Mouse (Mus musculus): ENCODE measurements around the gene Rnf8.

Gene Rnf8

DNA sequence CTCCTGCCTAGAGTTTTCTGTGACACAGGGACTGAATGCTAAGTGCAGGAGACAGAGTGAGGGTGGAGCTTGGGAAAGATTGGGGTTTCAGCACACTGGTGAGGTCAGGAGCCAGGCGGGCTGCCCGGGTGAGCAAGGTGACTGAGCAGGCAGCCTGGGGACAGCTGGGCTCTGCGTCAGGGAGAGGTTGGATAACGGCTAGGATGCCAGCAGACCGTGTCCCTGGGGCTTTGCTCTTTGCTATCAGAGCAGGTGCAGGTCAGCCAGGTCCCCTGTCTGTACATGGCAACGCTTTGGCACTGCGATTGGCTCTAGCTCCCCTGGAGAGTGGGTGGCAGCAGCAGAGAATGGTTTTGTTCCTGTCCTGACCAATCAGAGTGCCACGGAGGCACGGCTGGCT is 12.7 kb downstream of the Rnf8 start:
- DNase-seq (ENCODE audit: low spot score in 2 of 2) = no peak

DNA sequence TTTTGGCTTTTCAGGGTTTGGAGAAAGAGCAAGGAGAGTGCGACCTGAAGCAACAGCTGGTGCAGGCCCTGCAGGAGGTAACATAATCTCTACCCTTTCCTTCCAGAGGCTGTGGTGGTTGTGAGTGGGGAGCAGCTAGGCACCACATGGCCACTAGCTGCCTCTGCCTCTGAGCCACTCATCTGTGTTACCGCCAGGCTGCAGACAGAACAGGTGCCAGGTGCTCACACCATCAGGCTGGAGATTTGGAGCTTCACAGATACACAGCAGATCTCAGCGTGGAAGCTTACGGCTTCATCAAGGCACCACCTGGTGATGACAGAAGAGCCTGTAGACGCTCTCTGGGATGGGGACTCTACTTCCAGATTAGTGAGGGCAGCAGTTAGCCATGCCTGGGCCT is 14.4 kb downstream of the Rnf8 start:
- no peak for DNase-seq (ENCODE audit: low spot score in 2 of 2)

DNA sequence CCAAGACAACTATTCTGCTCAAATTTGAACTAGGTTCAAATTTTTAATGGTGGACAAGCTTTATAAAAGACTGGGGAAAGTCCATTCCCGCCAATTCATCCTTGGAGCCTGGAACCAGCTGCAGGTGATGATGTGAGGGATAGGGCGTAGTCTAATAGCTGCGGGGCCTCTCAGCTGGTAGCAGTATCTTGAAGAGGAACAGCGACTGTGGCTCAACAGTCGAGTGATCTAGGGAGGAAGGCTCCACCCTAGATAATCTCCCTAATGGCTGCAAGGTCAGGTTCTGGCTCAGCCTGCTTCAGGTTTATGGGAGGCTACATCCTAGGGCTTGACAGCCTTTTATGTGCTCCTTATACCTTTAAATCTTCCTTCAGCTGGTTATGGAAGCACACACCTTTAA is 15.0 kb downstream of the Rnf8 start:
- no peak for DNase-seq (ENCODE audit: low spot score in 2 of 2)

DNA sequence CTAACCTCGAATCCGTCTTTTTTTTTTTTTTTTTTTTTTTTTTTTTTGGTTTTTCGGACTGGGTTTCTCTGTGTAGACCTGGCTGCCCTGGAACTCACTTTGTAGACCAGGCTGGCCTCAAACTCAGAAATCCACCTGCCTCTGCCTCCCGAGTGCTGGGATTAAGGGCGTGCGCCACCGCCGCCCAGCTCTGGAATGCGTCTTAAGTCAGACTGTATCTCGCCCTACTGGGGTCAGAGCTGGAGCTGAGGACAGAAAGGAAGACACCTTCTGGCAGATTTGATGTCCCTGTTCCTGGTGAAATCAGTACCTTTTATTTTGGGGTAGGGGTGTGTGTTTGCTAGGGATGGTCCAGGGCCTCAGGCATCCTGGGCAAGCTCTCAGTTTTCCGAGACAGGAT is 17.7 kb downstream of the Rnf8 start:
- DNase-seq (ENCODE audit: low spot score in 2 of 2) = no peak

DNA sequence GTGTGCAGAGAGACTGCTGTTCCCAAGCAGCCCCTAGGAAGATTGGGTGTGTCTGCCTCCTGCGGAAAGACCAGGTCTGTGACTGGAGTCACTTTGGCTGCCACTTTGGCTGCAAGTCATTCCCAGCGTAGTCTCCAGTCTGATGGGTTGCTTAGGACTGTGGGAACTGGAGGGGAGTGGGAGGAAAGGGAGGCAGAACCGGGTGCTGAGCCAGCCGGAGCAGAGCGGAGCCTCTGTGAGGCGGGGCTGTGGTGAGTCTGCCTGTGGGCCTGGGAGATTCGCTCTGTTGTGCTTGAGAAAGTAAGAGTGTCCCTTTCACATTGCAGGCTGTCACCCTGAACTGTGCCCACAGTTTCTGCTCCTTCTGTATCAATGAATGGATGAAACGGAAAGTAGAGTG is 20.9 kb downstream of the Rnf8 start:
- no peak for DNase-seq (ENCODE audit: low spot score in 2 of 2)

DNA sequence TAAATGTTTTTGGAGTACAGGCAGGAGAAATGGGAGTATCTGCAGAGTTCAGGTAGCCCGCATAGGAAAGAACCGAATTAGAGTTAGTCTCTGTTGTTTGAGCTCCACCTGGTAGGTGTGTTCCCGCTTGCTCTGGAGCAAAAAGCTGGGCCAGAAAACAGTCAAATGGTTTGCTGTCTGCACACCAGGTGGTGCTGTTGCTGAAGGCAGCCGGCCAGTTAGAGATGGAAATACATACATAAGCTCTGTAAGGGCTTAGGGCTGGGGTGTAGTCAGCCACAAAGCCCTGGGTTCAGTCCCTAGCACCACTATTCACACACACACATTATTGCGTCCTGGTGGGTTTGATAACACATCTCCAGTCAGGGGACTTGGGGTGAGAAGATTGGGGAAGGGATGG is 21.5 kb downstream of the Rnf8 start:
- no peak for DNase-seq (ENCODE audit: low spot score in 2 of 2)

DNA sequence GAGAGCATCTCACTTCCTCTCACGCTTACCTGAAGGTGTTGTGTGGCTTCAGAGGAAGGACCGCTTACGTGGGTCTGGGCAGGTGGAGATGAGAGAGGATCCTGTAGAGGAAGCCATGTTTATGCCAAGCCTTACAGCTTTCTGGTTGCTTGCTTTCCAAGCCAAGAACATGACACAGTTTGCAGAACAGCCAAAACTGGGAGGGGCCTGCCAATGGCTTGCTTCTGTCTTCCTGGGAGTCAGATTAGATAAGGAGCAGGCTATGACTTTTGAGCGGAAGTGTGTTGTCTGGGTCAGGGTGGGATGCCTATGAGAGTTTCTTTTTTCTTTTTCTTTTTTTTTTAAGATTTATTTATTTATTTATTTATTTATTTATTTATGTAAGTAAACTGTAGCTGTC is 22.8 kb downstream of the Rnf8 start:
- DNase-seq (ENCODE audit: low spot score in 2 of 2) = no peak

DNA sequence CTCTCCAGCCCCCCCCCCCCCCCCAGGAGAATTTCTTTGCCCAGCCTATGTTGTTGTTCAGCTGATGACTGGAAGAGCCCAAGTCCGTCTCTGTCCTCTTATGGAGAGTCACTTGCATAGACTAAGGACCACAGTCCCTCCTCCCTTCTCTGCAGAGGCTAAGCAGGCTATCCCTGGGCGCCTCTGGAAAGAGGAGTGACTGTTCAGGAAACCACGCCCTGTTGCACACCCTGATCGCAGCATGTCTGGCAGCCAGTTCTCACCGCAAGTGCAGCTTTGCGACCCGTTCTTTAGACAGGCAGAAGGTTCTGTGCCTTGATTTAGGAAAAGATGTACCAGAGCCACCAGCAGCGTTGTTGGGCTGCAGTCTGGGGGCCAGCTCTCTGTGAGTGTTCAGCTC is 23.3 kb downstream of the Rnf8 start:
- no peak for DNase-seq (ENCODE audit: low spot score in 2 of 2)

DNA sequence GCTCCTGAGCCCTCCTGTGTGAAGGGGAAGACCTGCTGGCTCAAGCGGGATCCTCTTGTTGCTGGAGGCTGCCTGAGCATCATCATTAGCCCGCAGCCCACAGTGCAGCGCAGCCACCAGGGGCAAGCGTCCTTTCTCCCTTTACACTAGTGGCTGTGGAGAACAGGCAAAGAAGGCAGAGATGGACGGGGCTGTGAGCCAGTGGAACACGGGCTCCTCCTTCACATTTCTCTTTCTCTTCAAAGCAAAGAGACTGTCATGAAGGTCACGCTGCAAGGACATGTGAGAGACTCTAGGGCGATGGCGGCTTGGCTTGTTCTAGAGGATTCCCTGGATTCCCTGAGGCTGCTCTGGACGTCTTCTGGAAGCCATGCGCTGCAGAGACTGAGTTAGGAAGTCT is 26.4 kb downstream of the Rnf8 start:
- DNase-seq (ENCODE audit: low spot score in 2 of 2) = no peak

DNA sequence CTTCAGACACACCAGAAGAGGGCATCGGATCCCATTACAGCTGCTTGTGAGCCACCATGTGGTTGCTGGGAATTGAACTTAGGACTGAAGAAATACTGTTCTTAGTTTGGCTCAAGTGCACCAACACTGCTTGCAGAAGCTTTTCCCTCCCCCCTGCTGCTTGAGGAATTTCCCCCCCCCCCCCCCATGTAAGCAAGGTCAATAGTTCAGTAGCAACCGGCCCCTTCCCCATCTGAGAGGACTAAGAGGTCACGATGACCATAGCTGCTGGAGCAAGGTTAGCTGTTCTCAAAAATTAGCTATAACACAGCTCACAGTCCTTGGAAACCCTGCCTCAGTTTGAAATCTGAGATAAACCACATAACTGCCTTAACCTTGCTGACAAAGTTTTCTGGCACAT is 27.6 kb downstream of the Rnf8 start:
- DNase-seq (ENCODE audit: low spot score in 2 of 2) = no peak

DNA sequence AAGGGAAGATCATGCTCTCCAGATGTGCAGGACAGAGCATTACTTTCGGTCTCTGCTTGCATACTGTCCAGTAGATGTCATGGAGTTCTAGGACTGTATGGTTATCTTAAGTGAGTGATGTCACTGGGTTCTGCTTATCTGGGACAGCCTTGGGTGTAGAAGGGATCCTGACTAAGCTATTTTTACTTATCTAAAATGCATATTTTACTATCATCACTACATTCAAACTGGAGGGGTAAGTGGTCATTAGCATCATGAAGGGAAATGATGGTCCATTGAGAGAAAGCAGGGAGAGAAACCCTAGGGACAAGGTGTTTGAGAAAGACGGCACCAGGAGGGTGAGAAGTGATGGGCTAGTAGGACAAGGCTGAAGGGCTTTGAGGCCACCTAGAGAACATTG is 43.7 kb downstream of the Rnf8 start:
- DNase-seq (ENCODE audit: low spot score in 2 of 2) = no peak

DNA sequence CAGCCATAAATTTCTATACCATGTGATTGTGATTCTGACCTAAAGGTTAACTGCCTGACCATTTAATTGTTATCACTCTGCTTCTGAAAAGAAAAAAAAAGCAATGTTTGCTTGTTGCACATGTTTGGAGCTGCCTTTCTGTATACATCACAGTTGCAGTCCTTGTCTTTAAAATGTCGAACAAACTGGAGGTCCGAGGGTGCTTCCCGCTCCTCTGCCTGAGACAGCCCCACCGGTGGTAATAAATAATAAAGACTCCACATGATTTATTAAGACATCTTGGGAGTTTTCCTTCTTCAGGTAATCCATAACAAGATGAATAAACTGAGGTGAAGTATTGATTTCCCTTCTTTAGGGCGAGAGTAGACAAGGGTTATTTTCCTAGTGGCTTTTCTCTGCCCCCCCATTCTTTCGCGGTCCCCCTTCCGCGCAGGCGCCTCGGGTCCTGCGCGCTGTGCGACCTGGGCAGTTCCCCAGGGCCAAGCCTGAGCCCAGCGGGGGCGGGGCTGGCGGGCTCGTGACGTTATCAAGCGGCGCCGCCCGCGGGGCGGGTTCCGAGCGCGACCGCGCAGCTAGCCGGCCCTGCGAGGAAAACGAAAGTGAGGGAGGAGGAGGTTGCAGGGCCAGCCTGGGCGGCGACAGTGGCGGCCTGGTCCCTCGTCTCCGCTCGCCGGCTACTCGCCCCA is 45.6 kb downstream of the Rnf8 start, which contains the start of gene Cmtr1:
Gene Cmtr1 (plus strand): TSS at position 520 of the 686 bp plus-strand sequence.
- DNase-seq (ENCODE audit: low spot score in 2 of 2) = peak; percentile 91 to 94

DNA sequence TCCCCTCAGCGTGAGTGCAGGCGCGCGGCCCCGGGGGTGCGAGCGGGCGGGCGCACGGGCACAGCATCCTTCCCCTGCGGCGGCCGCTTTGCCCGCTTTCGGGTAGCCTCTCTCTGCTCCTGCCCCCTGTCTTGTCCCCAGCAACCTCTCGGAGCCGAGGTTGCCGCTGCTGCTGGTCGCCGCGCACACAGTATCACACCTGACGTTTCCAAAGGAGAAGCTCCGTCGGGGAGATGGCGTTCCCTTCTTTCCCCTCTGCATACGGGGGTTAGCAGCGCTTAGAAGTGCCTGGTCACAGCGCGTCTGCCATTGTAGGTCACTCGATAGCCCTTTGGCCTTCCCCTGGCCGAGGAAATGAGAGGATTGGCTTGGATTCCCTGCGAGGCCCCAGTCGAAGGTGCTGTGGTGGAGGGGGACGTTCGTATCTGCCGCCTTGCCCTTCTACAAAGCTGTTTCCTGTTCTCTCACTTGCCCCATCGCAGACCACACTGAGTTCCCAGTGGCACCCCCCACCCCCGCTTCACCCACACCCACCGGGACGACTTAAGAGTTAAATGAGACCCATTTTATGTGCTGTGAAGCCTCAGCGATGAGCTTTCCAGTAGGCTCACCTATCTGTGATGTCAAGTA is 46.3 kb downstream of the Rnf8 start:
- no peak for DNase-seq (ENCODE audit: low spot score in 2 of 2)

DNA sequence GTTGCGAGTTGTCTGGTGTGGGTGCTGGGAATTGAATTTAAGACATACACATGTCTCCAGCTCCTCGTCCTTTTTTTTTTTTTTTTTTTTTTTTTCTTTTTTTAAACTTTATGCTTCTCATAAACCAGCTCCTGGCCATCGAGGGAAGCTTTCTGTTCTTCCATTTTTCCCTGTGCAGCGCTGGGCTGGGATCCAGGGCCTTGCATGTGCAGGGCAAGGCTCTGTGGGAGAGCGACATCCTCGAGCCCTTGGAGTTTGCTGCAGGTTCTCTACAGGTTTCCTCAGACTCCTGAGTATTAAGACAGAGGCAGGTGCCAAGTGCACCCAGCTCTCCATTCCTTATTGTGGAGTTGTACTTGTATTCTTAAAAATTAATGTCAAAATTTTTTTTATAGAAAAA is 47.6 kb downstream of the Rnf8 start:
- no peak for DNase-seq (ENCODE audit: low spot score in 2 of 2)

DNA sequence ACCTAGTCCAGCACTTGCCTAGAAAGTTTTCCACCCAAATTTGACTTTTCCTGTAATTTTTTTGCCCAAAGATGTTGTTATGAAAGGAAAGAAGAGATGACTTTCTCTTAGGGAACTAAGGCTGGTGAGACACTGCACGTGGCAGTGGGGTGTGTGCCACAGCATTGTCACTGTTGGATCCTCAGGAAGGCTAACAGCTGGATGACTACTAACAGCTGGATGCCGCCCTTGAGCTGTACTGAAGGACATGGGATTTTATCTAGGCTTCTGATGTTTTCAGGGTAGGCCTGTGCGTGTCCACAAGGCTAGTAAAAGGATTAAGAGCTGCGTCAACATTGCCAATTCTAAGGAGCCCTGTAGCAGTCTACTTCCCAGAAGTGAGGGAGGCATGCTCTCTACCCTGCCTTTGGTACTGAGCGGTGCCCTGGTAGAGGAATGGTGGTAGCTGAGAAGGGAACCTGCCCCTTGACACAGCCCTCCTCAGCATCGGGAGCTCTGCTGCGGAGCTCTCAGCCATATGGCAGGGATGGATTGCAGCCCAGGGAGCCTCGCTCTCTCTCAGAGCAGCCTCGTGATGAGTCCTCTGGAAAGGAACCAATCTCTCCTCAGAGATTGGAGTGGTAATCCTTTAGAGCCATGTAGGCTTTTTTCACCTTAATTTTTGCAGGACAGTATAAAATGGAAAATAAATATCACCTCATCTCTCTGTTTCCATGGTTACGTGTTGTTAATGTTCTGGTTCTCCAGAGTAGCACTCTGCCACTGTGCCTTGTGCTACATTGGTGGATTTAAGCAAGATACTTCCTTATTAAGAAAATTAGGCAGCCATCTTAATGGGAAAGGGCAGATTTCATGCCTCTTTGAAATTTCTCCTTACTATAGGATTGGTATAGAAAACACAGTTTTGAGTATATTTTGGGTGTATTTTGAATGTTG is 53.7 kb downstream of the Rnf8 start:
- DNase-seq (ENCODE audit: low spot score in 2 of 2) = no peak

DNA sequence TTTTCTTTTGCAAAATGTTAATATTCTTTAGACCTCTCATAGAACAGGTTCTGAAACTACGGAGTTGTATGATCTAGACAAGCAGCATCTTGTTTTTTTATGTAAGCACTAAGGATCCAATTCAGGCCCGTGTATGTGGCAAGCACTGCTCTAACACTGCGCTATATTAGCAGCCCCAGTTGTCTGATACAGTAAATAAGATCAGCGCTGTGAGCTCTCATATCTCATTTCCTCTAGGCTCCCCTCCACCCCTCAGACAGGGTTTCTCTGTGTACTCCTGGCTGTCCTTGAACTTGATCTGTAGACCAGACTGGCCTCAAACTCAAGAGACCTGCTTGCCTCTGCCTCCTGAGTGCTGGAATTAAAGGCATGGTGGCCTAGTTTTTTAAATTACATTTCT is 54.4 kb downstream of the Rnf8 start:
- DNase-seq (ENCODE audit: low spot score in 2 of 2) = no peak

DNA sequence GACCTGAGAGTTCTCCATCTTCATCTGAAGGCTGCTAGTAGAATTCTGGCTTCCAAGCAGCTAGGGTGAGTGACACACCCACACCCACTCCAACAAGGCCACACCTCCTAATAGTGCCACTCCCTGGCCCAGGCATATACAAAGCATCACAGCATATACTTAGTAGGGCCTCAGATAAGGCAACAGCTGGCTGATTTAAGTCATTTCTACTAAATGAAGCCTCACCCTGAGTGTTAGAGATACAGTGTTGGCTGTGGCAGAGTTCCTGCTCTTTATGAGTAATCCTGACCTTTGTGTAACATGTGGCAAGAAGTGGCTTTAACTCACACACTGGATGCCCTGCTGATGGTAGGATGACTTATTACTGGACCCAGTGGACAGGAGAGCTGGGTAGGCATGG is 55.3 kb downstream of the Rnf8 start:
- no peak for DNase-seq (ENCODE audit: low spot score in 2 of 2)

DNA sequence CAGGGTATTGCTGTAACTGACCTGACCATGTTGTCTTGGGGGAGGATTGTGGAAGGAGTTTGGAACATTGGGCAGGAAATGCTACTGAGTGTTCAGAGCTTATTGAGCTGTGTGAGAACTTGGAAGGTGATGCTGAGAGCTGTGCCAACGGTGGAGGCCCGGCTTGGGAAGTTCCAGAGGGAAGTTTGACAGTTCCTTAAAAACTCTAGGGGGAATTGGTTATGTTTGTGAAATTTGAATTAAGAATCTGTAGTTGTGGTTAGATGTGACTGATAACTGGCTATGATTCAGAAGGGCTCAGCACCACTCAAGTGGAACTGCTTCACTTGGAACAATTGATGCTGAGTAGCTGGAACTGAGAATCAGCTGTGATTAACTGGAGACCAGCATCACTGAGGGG is 56.4 kb downstream of the Rnf8 start:
- no peak for DNase-seq (ENCODE audit: low spot score in 2 of 2)

DNA sequence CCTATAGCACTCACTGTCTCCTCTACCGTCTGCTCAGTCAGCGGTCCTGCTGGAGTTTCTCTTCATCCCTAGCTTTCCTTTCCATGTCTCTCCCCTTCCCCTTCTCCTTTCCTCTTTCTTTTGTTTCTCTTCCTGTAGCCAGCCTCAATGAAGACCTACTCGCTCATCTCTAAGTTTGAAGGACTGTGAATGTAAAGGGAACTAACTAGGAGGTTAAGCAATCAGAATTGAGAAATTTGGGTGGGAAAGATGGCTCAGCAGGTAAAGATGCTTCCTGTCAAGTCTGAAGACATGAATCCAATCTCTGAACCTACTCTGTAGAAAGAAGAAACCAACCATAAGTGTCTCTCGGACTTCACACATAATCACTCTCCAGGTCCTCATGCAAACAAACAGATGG is 58.7 kb downstream of the Rnf8 start:
- no peak for DNase-seq (ENCODE audit: low spot score in 2 of 2)

DNA sequence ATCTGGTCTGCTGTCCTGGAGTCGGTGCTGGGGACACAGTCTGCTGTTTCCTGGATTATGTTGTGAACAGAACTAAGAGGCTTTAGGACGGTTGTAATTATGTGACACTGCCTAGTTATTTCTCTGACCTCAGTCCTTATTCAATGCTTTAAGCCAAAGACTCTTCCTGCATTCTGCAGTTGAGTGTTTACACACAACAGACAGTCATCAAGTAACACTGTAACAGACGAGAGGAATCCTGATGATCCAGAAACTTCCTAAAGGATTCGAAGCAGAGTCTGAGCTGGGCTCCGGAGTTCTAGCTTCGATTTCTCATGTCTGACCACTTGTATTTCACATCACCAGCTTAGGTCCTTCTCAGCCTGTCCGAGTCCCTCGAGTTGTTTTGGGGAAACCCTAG is 63.9 kb downstream of the Rnf8 start:
- no peak for DNase-seq (ENCODE audit: low spot score in 2 of 2)

DNA sequence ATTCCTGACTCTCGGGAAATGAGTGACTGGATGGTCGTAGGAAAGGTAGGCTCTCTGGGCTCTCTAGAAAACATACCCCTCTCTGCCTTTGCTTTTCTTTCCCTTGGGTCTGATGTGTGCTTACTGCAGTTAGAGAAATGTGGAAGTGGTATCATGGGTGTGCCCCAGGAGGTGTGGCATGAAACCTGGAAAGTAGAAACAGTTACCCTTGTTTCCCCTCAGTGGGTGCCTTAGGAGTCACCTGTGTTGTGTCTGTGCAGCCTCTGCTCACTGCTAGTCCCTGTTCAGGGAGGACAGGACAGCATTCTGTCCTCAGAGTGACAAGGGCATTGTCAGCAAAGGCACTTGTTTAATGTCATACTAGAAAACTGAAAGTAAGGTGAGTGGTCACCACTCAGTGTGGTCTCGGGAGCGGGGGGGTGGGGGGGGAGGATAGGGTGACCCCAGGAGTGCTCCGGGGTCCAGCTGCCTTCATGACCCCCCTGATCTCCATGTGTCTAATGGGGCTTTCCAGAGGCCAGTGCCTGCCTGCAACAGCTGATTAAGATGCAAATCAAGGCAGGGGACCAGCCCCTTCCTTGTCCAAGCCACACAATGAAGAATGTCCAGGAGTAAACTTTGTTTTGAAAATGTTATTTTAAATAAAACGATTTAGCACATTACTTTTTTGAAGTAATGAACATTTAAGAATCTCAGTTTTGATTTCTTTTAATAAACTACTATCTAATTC is 64.6 kb downstream of the Rnf8 start:
- no peak for DNase-seq (ENCODE audit: low spot score in 2 of 2)

DNA sequence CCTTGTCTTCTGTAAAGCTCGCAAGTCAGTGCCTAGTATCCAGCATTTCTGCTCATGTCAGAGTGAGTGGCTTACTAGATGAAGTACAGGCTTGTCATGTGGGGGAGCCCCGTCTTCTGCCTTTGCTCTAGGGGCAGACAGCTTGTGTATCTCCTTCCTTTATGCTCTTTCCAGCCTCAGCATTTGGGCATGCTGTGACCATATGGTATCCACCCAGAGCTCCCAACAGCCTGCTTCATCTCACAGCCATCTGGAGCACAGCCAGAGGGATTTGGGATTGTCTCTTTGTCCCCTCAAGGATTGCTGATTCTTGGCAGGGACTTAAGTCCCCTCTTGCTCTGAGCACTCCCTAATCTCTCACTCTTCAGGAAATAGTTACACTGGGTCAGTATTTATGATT is 65.6 kb downstream of the Rnf8 start:
- no peak for DNase-seq (ENCODE audit: low spot score in 2 of 2)

Measured in frontal cortex, postnatal 10 days (tissue).